Mouse (Mus musculus): ENCODE measurements around the gene Syt8. TPM values are rescaled to one million over a fixed set of nuclear protein-coding genes. Genes with fewer than 3 reads are reported as not detected.

The Syt8 gene
- not detected for polyA plus RNA-seq (2017; shearing (Covaris generic))

GRCm38 (mm10) chr7:142434137-142434865, at the start of gene Syt8:
Gene Syt8, plus strand, starts transcription at chr7:142434850.

GRCm38 (mm10) chr7:142387419-142388148, 47.1 kb upstream of the Syt8 start, which contains the start of gene Ctsd:
Gene Ctsd, minus strand, starts transcription at chr7:142388038.

DNA sequence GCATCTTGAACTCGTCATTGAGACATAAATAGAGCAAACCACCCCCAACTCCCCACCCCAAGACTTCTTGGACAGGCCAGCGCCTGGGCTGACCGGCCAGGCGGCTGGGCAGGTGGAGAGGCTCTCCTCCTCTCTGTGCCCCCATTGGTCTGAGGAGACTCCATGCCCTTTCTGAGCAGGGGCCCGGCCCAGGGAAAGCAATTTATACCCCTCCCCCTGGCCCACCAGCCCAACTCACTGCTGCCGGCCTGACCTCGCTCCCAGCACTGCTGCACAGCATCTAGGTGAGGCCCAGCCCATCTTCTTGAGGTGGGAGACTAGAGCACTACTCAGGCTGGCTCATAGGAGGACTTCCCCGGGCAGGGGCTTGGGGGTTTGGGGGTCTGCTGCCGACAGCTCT, 6.9 kb downstream of the Syt8 start, which contains the start of gene Tnni2:
Gene Tnni2 (plus strand): TSS at position 224 of the 400 bp plus-strand sequence.

GRCm38 (mm10) chr7:142460636-142461077, 26.0 kb downstream of the Syt8 start, which contains the start of gene Lsp1:
Gene Lsp1, plus strand, starts transcription at chr7:142460809.

Other genes with a start within 250 kb of the Syt8 start
- gene Gm10153, start 244.5 kb upstream of the Syt8 start, polyA plus RNA-seq (2017; shearing (Covaris generic)): not detected
- gene Krtap5-3, start 233.5 kb upstream of the Syt8 start, polyA plus RNA-seq (2017; shearing (Covaris generic)): not detected
- not detected for gene Gm7579, start 223.0 kb upstream of the Syt8 start, polyA plus RNA-seq (2017; shearing (Covaris generic))
- not detected for gene Krtap5-5, start 204.9 kb upstream of the Syt8 start, polyA plus RNA-seq (2017; shearing (Covaris generic))
- not detected for gene Gm40460, start 193.8 kb upstream of the Syt8 start, polyA plus RNA-seq (2017; shearing (Covaris generic))
- not detected for gene Gm2431, start 176.5 kb upstream of the Syt8 start, polyA plus RNA-seq (2017; shearing (Covaris generic))
- gene Gm4559, start 160.5 kb upstream of the Syt8 start, polyA plus RNA-seq (2017; shearing (Covaris generic)): not detected
- gene Krtap5-1, start 137.7 kb upstream of the Syt8 start, polyA plus RNA-seq (2017; shearing (Covaris generic)): not detected
- not detected for gene Krtap5-4, start 131.3 kb upstream of the Syt8 start, polyA plus RNA-seq (2017; shearing (Covaris generic))
- gene Ifitm10, start 61.1 kb upstream of the Syt8 start, polyA plus RNA-seq (2017; shearing (Covaris generic)): 44.4 TPM
- 28.2 TPM for gene Gm49369, start 52.2 kb upstream of the Syt8 start, polyA plus RNA-seq (2017; shearing (Covaris generic))
- 419 TPM for gene Ctsd, start 46.8 kb upstream of the Syt8 start, polyA plus RNA-seq (2017; shearing (Covaris generic))
- not detected for gene Tnni2, start 7.0 kb downstream of the Syt8 start, polyA plus RNA-seq (2017; shearing (Covaris generic))
- 1,101 TPM for gene Lsp1, start 26.0 kb downstream of the Syt8 start, polyA plus RNA-seq (2017; shearing (Covaris generic))
- gene Tnnt3, start 64.0 kb downstream of the Syt8 start, polyA plus RNA-seq (2017; shearing (Covaris generic)): 5.0 TPM
- gene Mrpl23, start 97.8 kb downstream of the Syt8 start, polyA plus RNA-seq (2017; shearing (Covaris generic)): 4.9 TPM
- not detected for gene Igf2, start 232.0 kb downstream of the Syt8 start, polyA plus RNA-seq (2017; shearing (Covaris generic))
- not detected for gene Gm49394, start 235.1 kb downstream of the Syt8 start, polyA plus RNA-seq (2017; shearing (Covaris generic))